In genomic region chr5:143653497-143653896, GRCm38 (mm10) we compare ENCODE assay signal across 18 mouse cellular contexts. TPM values are rescaled to one million over a fixed set of nuclear protein-coding genes. Genes with fewer than 3 reads are reported as not detected.
DNase-seq lines count a peak whose midpoint lies in the region; ATAC-seq lines count a peak whose summit lies in the region.
"Had no signal": no experiment of that assay in that cellular context is flagged by ENCODE, and none has a peak within 500 bp of the region (broad histone marks: within the 10 kb centered on the region; RNA-seq: fewer than 3 reads in every experiment).

No protein-coding gene starts in this region.

- H3K4me3 ChIP-seq in embryonic facial prominence, embryonic 15.5 days (replicated peaks), result no peak overlapping the region
- H3K4me3 ChIP-seq in embryonic facial prominence, embryonic 10.5 days, result no peak overlapping the region
- H3K4me3 ChIP-seq in kidney, embryonic 14.5 days (ENCODE audit: low read length), result no peak overlapping the region
- H3K4me3 ChIP-seq in limb, embryonic 15.5 days, result no peak overlapping the region
- H3K4me3 ChIP-seq in midbrain, embryonic 10.5 days, result no peak overlapping the region
- H3K4me3 ChIP-seq: midbrain, embryonic 12.5 days; neural tube, embryonic 15.5 days had no signal

- peaks cover 60% of the 10 kb centered on the region for H3K4me1 ChIP-seq in embryonic facial prominence, embryonic 15.5 days
- H3K4me1 ChIP-seq in embryonic facial prominence, embryonic 10.5 days, result peaks cover 76% of the 10 kb centered on the region
- H3K4me1 ChIP-seq in kidney, embryonic 14.5 days (ENCODE audit: control insufficient read depth, insufficient read depth, low read length), result peaks cover 34% of the 10 kb centered on the region
- H3K4me1 ChIP-seq in limb, embryonic 15.5 days, result peaks cover 56% of the 10 kb centered on the region
- H3K4me1 ChIP-seq in midbrain, embryonic 10.5 days, result peaks cover 33% of the 10 kb centered on the region

- ATAC-seq in embryonic facial prominence, embryonic 15.5 days (ENCODE audit: insufficient number of reproducible peaks, low FRiP score, low TSS enrichment, low read depth), result no peak
- ATAC-seq in kidney, embryonic 14.5 days (ENCODE audit: low FRiP score, low TSS enrichment), result no peak
- ATAC-seq in limb, embryonic 15.5 days (ENCODE audit: insufficient number of reproducible peaks, low FRiP score, low TSS enrichment, low read depth), result no peak
- ATAC-seq in CD4-positive, CD25-positive, alpha-beta regulatory T cell, adult 4 months, result no peak
- ATAC-seq: activated CD4-positive, CD25-positive, alpha-beta regulatory T cell, adult 4 months; hindbrain, postnatal 0 days had no signal

- no peak overlapping the region for H3K4me2 ChIP-seq in embryonic facial prominence, embryonic 15.5 days (replicated peaks)
- H3K4me2 ChIP-seq in kidney, embryonic 14.5 days (replicated peaks; ENCODE audit: low read depth, low read length), result no peak overlapping the region
- H3K4me2 ChIP-seq in limb, embryonic 15.5 days, result no peak overlapping the region
- H3K4me2 ChIP-seq: midbrain, embryonic 12.5 days; neural tube, embryonic 15.5 days had no signal

- peak overlapping the region; percentile 84; the same call in 1 of the 2 replicates for H3K27ac ChIP-seq in embryonic facial prominence, embryonic 15.5 days (replicated peaks)
- H3K27ac ChIP-seq in embryonic facial prominence, embryonic 10.5 days (replicated peaks), result no peak overlapping the region
- peak overlapping the region; percentile 92; the same call in 1 of the 2 replicates for H3K27ac ChIP-seq in kidney, embryonic 14.5 days (ENCODE audit: low read depth, low read length)
- peak overlapping the region; percentile 88; the same call in 1 of the 2 replicates for H3K27ac ChIP-seq in limb, embryonic 15.5 days
- no peak overlapping the region for H3K27ac ChIP-seq in midbrain, embryonic 10.5 days (replicated peaks)
- H3K27ac ChIP-seq: hindbrain, postnatal 0 days; midbrain, embryonic 12.5 days had no signal

- H3K9me3 ChIP-seq in embryonic facial prominence, embryonic 15.5 days (replicated peaks), result no peaks in the 10 kb centered on the region
- no peaks in the 10 kb centered on the region; the same call in 1 of the 2 replicates for H3K9me3 ChIP-seq in embryonic facial prominence, embryonic 10.5 days
- no peaks in the 10 kb centered on the region for H3K9me3 ChIP-seq in kidney, embryonic 14.5 days (ENCODE audit: control insufficient read depth, low read length)
- H3K9me3 ChIP-seq in limb, embryonic 15.5 days, result no peaks in the 10 kb centered on the region
- no peaks in the 10 kb centered on the region for H3K9me3 ChIP-seq in midbrain, embryonic 10.5 days (replicated peaks)
- H3K9me3 ChIP-seq: midbrain, embryonic 12.5 days; neural tube, embryonic 15.5 days had no signal

- no peaks in the 10 kb centered on the region for H3K36me3 ChIP-seq in embryonic facial prominence, embryonic 15.5 days
- peaks cover 16% of the 10 kb centered on the region for H3K36me3 ChIP-seq in embryonic facial prominence, embryonic 10.5 days (replicated peaks)
- no peaks in the 10 kb centered on the region for H3K36me3 ChIP-seq in kidney, embryonic 14.5 days (ENCODE audit: control insufficient read depth, insufficient read depth, low read length)
- H3K36me3 ChIP-seq in limb, embryonic 15.5 days, result peaks cover 9% of the 10 kb centered on the region; the same call in 1 of the 2 replicates
- H3K36me3 ChIP-seq in midbrain, embryonic 10.5 days, result no peaks in the 10 kb centered on the region
- H3K36me3 ChIP-seq: midbrain, embryonic 12.5 days; neural tube, embryonic 15.5 days had no signal

- no peaks in the 10 kb centered on the region for H3K27me3 ChIP-seq in embryonic facial prominence, embryonic 15.5 days
- H3K27me3 ChIP-seq in embryonic facial prominence, embryonic 10.5 days (replicated peaks; ENCODE audit: low read depth, poor library complexity, severe bottlenecking), result no peaks in the 10 kb centered on the region
- H3K27me3 ChIP-seq in kidney, embryonic 14.5 days (ENCODE audit: control insufficient read depth, insufficient read depth, low read length), result no peaks in the 10 kb centered on the region
- H3K27me3 ChIP-seq in limb, embryonic 15.5 days, result no peaks in the 10 kb centered on the region
- no peaks in the 10 kb centered on the region for H3K27me3 ChIP-seq in midbrain, embryonic 10.5 days (ENCODE audit: low read depth, poor library complexity, severe bottlenecking)
- H3K27me3 ChIP-seq: midbrain, embryonic 12.5 days; neural tube, embryonic 15.5 days had no signal

- 83% methylated on average over 5 of the region's 5 CpGs for WGBS in embryonic facial prominence, embryonic 15.5 days
- WGBS in embryonic facial prominence, embryonic 10.5 days, result 89% methylated on average over 5 of the region's 5 CpGs
- 90% methylated on average over 5 of the region's 5 CpGs for WGBS in kidney, embryonic 14.5 days
- 82% methylated on average over 5 of the region's 5 CpGs for WGBS in limb, embryonic 15.5 days
- 96% methylated on average over 5 of the region's 5 CpGs for WGBS in midbrain, embryonic 10.5 days

- no peak for DNase-seq in embryonic facial prominence, embryonic 10.5 days (ENCODE audit: low spot score)
- no peak for DNase-seq in kidney, postnatal 10 days
- DNase-seq in 3T3-L1 (ENCODE audit: low read depth, low spot score), result peak; percentile 55
- no peak for DNase-seq in midbrain, embryonic 10.5 days (ENCODE audit: low spot score)
- DNase-seq: adrenal gland, postnatal 36 days; cerebellum, postnatal 14 days; gastrocnemius, postnatal 25 days; heart, postnatal 36 days; kidney, adult 9 months; retina, postnatal 1 day had no signal

- no peak overlapping the region for H3K9ac ChIP-seq in embryonic facial prominence, embryonic 15.5 days
- no peak overlapping the region for H3K9ac ChIP-seq in kidney, embryonic 14.5 days (ENCODE audit: low read depth, low read length)
- no peak overlapping the region for H3K9ac ChIP-seq in limb, embryonic 15.5 days
- H3K9ac ChIP-seq: midbrain, embryonic 12.5 days; neural tube, embryonic 15.5 days had no signal

RNA-seq across cellular contexts. Expression of gene Cyth3, which starts 31.2 kb away (rescaled TPM):
- polyA plus RNA-seq in embryonic facial prominence, embryonic 15.5 days (2015; fragmentation: Nextera tagmentation; extraction: Ambion mirVana), result 61.1 and 62.0 TPM in 2 replicates
- 40.4 and 48.1 TPM in 2 replicates for polyA plus RNA-seq in embryonic facial prominence, embryonic 10.5 days (2016; fragmentation: Nextera tagmentation; extraction: Ambion mirVana)
- 35.7 and 64.9 TPM in 2 replicates for polyA plus RNA-seq in kidney, embryonic 14.5 days (2014; fragmentation: Nextera tagmentation; extraction: Ambion mirVana)
- 78.0 and 78.5 TPM in 2 replicates for polyA plus RNA-seq in limb, embryonic 15.5 days (2015; fragmentation: Nextera tagmentation; extraction: Ambion mirVana)
- polyA plus RNA-seq in CD4-positive, CD25-positive, alpha-beta regulatory T cell, adult 4 months (2017; shearing (Covaris generic)), result 10 to 100 TPM; 40.6 to 59.7 TPM
- 28.1 and 31.7 TPM in 2 replicates for polyA plus RNA-seq in midbrain, embryonic 10.5 days (2016; fragmentation: Nextera tagmentation; extraction: Ambion mirVana)

Comparison
In these comparisons a context has a peak if more than half of its experiments do, and no peak if none do; other contexts are left out.
1. H3K27ac ChIP-seq: peak in embryonic facial prominence, embryonic 15.5 days (single experiment), kidney, embryonic 14.5 days (single experiment) and limb, embryonic 15.5 days (single experiment); none in embryonic facial prominence, embryonic 10.5 days (single experiment) and midbrain, embryonic 10.5 days (single experiment).